Mouse (Mus musculus): ENCODE results near the gene Tnfrsf9. TPM values are rescaled to one million over a fixed set of nuclear protein-coding genes. Genes with fewer than 3 reads are reported as not detected.

The Tnfrsf9 gene
- 0.12 TPM in 1 of 2 replicates, not detected in the other for polyA plus RNA-seq (2014; fragmentation: Nextera tagmentation; extraction: Ambion mirVana)

GRCm38 (mm10) chr4:150914290-150914733, at the start of gene Tnfrsf9, which contains the start of gene Park7:
Gene Tnfrsf9 (plus strand): TSS chr4:150914562.
Gene Park7 (minus strand): TSS chr4:150914437.
- Histone ChIP-seq H3K27me3 (ENCODE audit: insufficient read depth, low read length) (no peaks in the 10 kb centered on the region), H3K36me3 (ENCODE audit: insufficient read depth) (no peaks in the 10 kb centered on the region), H3K27ac (ENCODE audit: low read depth) (peak within 1 kb of the TSS; percentile 86), H3K4me3 (ENCODE audit: low read depth, low read length) (peak within 1 kb of the TSS; percentile 68), H3K9ac (peak within 1 kb of the TSS; percentile 84), H3K4me2 (peak within 1 kb of the TSS; percentile 64), H3K4me1 (ENCODE audit: insufficient read depth) (0 out of 2 replicates have a peak, but pooled peaks cover 6% of the 10 kb centered on the region), H3K9me3 (ENCODE audit: low read depth, low read length) (no peaks in the 10 kb centered on the region)
- peak; percentile 86 for ATAC-seq (ENCODE audit: insufficient read depth)
- WGBS = under 1% methylated on average over 48 of the region's 48 CpGs
- peak; percentile 85 for TF ChIP-seq CTCF (IDR thresholded peaks at IDR 0.05; ENCODE audit: low read depth)
- DNase-seq = peak; percentile 100

GRCm38 (mm10) chr4:150865371-150865770, 49.0 kb upstream of the Tnfrsf9 start:
- Histone ChIP-seq H3K4me2 (no peak overlapping the region), H3K4me1 (ENCODE audit: insufficient read depth) (peaks cover 5% of the 10 kb centered on the region; the same call in 1 of the 2 replicates), H3K9ac (no peak overlapping the region), H3K27ac (ENCODE audit: low read depth) (no peak overlapping the region), H3K9me3 (ENCODE audit: low read depth, low read length) (no peaks in the 10 kb centered on the region), H3K4me3 (ENCODE audit: low read depth, low read length) (no peak overlapping the region), H3K36me3 (ENCODE audit: insufficient read depth) (peaks cover 36% of the 10 kb centered on the region), H3K27me3 (ENCODE audit: insufficient read depth, low read length) (no peaks in the 10 kb centered on the region)
- peak; percentile 58 for TF ChIP-seq CTCF (IDR thresholded peaks at IDR 0.05; ENCODE audit: low read depth)
- DNase-seq (peak; percentile 71), ATAC-seq (ENCODE audit: insufficient read depth) (no peak)

- Histone ChIP-seq H3K36me3 (ENCODE audit: insufficient read depth) (peaks cover 36% of the 10 kb centered on the region), H3K27me3 (ENCODE audit: insufficient read depth, low read length) (no peaks in the 10 kb centered on the region), H3K27ac (ENCODE audit: low read depth) (no peak overlapping the region), H3K4me2 (no peak overlapping the region), H3K4me1 (ENCODE audit: insufficient read depth) (peaks cover 5% of the 10 kb centered on the region; the same call in 1 of the 2 replicates), H3K9me3 (ENCODE audit: low read depth, low read length) (no peaks in the 10 kb centered on the region), H3K4me3 (ENCODE audit: low read depth, low read length) (no peak overlapping the region), H3K9ac (no peak overlapping the region)
- DNase-seq (no peak), ATAC-seq (ENCODE audit: insufficient read depth) (no peak)
- 84% methylated on average over 11 of the region's 11 CpGs for WGBS
- no peak for TF ChIP-seq CTCF (IDR thresholded peaks at IDR 0.05; ENCODE audit: low read depth)
Measured at GRCm38 (mm10) chr4:150866069-150866468, 48.3 kb upstream of the Tnfrsf9 start.

GRCm38 (mm10) chr4:150866494-150866893, 47.9 kb upstream of the Tnfrsf9 start:
- no peak overlapping the region for H3K4me3 ChIP-seq (ENCODE audit: low read depth, low read length)
- no peaks in the 10 kb centered on the region for H3K27me3 ChIP-seq (ENCODE audit: insufficient read depth, low read length)
- H3K9ac ChIP-seq = no peak overlapping the region
- no peak overlapping the region for H3K4me2 ChIP-seq
- WGBS = 90% methylated on average over 12 of the region's 12 CpGs
- H3K27ac ChIP-seq (ENCODE audit: low read depth) = no peak overlapping the region
- DNase-seq (no peak), ATAC-seq (ENCODE audit: insufficient read depth) (no peak)
- peaks cover 9% of the 10 kb centered on the region; the same call in 1 of the 2 replicates for H3K4me1 ChIP-seq (ENCODE audit: insufficient read depth)
- peaks cover 36% of the 10 kb centered on the region for H3K36me3 ChIP-seq (ENCODE audit: insufficient read depth)
- no peaks in the 10 kb centered on the region for H3K9me3 ChIP-seq (ENCODE audit: low read depth, low read length)
- TF ChIP-seq CTCF (IDR thresholded peaks at IDR 0.05; ENCODE audit: low read depth) = no peak

GRCm38 (mm10) chr4:150868161-150868560, 46.2 kb upstream of the Tnfrsf9 start:
- ATAC-seq (ENCODE audit: insufficient read depth) (no peak), DNase-seq (no peak)
- H3K27me3 ChIP-seq (ENCODE audit: insufficient read depth, low read length) = no peaks in the 10 kb centered on the region
- no peaks in the 10 kb centered on the region for H3K9me3 ChIP-seq (ENCODE audit: low read depth, low read length)
- no peak overlapping the region for H3K4me2 ChIP-seq
- H3K9ac ChIP-seq = no peak overlapping the region
- WGBS = 69% methylated on average over 6 of the region's 6 CpGs
- peaks cover 36% of the 10 kb centered on the region for H3K36me3 ChIP-seq (ENCODE audit: insufficient read depth)
- H3K4me3 ChIP-seq (ENCODE audit: low read depth, low read length) = no peak overlapping the region
- H3K27ac ChIP-seq (ENCODE audit: low read depth) = no peak overlapping the region
- TF ChIP-seq CTCF (IDR thresholded peaks at IDR 0.05; ENCODE audit: low read depth) = no peak
- H3K4me1 ChIP-seq (ENCODE audit: insufficient read depth) = peaks cover 21% of the 10 kb centered on the region

GRCm38 (mm10) chr4:150868859-150869258, 45.5 kb upstream of the Tnfrsf9 start:
- ATAC-seq (ENCODE audit: insufficient read depth) (no peak), DNase-seq (no peak)
- Histone ChIP-seq H3K27ac (ENCODE audit: low read depth) (no peak overlapping the region), H3K27me3 (ENCODE audit: insufficient read depth, low read length) (no peaks in the 10 kb centered on the region), H3K4me1 (ENCODE audit: insufficient read depth) (peaks cover 21% of the 10 kb centered on the region), H3K4me3 (ENCODE audit: low read depth, low read length) (no peak overlapping the region), H3K4me2 (no peak overlapping the region), H3K9ac (no peak overlapping the region), H3K36me3 (ENCODE audit: insufficient read depth) (peaks cover 36% of the 10 kb centered on the region), H3K9me3 (ENCODE audit: low read depth, low read length) (no peaks in the 10 kb centered on the region)
- TF ChIP-seq CTCF (IDR thresholded peaks at IDR 0.05; ENCODE audit: low read depth) = no peak
- 70% methylated on average over 2 of the region's 2 CpGs for WGBS

GRCm38 (mm10) chr4:150869276-150870197, 44.8 kb upstream of the Tnfrsf9 start:
- Histone ChIP-seq H3K9ac (no peak overlapping the region), H3K27me3 (ENCODE audit: insufficient read depth, low read length) (no peaks in the 10 kb centered on the region), H3K27ac (ENCODE audit: low read depth) (peak overlapping the region; percentile 38; the same call in 1 of the 2 replicates), H3K4me1 (ENCODE audit: insufficient read depth) (peaks cover 21% of the 10 kb centered on the region), H3K4me2 (no peak overlapping the region), H3K36me3 (ENCODE audit: insufficient read depth) (peaks cover 36% of the 10 kb centered on the region), H3K9me3 (ENCODE audit: low read depth, low read length) (no peaks in the 10 kb centered on the region), H3K4me3 (ENCODE audit: low read depth, low read length) (no peak overlapping the region)
- peak; percentile 48 for DNase-seq
- 49% methylated on average over 17 of the region's 17 CpGs for WGBS
- no peak for TF ChIP-seq CTCF (IDR thresholded peaks at IDR 0.05; ENCODE audit: low read depth)
- no peak for ATAC-seq (ENCODE audit: insufficient read depth)
